Mouse (Mus musculus): Measurements from ENCODE around the gene Nrcam. TPM values are rescaled to one million over a fixed set of nuclear protein-coding genes. Genes with fewer than 3 reads are reported as not detected.

Nrcam gene
- polyA plus RNA-seq, 1 experiment from 2014 or later, result 1.5 TPM

- ATAC-seq (replicated peaks; ENCODE audit: extremely low read depth, insufficient read depth, low FRiP score), result no peak
- Histone ChIP-seq H3K9me3 (replicated peaks; ENCODE audit: control insufficient read depth, low read length) (no peaks in the 10 kb centered on the region), H3K9ac (ENCODE audit: low read length) (no peak overlapping the region), H3K27me3 (ENCODE audit: control insufficient read depth, insufficient read depth, low read length) (no peaks in the 10 kb centered on the region), H3K4me3 (ENCODE audit: low read length) (no peak overlapping the region), H3K27ac (ENCODE audit: low read length) (no peak overlapping the region), H3K4me2 (ENCODE audit: low read depth, low read length) (no peak overlapping the region), H3K4me1 (ENCODE audit: control insufficient read depth, insufficient read depth, low read length) (no peaks in the 10 kb centered on the region), H3K36me3 (ENCODE audit: control insufficient read depth, insufficient read depth) (no peaks in the 10 kb centered on the region)
- 54% methylated on average over 7 of the region's 7 CpGs for WGBS
These were observed 57.7 kb downstream of the Nrcam start for GRCm38 (mm10) chr12:44386398-44386797.

GRCm38 (mm10) chr12:44388220-44388619 lies 59.5 kb downstream of the Nrcam start:
- Histone ChIP-seq H3K4me2 (ENCODE audit: low read depth, low read length) (no peak overlapping the region), H3K9me3 (replicated peaks; ENCODE audit: control insufficient read depth, low read length) (no peaks in the 10 kb centered on the region), H3K4me3 (ENCODE audit: low read length) (no peak overlapping the region), H3K4me1 (ENCODE audit: control insufficient read depth, insufficient read depth, low read length) (no peaks in the 10 kb centered on the region), H3K9ac (ENCODE audit: low read length) (no peak overlapping the region), H3K27ac (ENCODE audit: low read length) (no peak overlapping the region), H3K27me3 (ENCODE audit: control insufficient read depth, insufficient read depth, low read length) (no peaks in the 10 kb centered on the region), H3K36me3 (ENCODE audit: control insufficient read depth, insufficient read depth) (no peaks in the 10 kb centered on the region)
- 47% methylated on average over 1 of the region's 1 CpGs for WGBS
- no peak for ATAC-seq (replicated peaks; ENCODE audit: extremely low read depth, insufficient read depth, low FRiP score)

GRCm38 (mm10) chr12:44390391-44391137 lies 61.9 kb downstream of the Nrcam start:
- H3K27me3 ChIP-seq (ENCODE audit: control insufficient read depth, insufficient read depth, low read length), result no peaks in the 10 kb centered on the region
- no peak for ATAC-seq (replicated peaks; ENCODE audit: extremely low read depth, insufficient read depth, low FRiP score)
- WGBS, result 74% methylated on average over 5 of the region's 5 CpGs
- no peak overlapping the region for H3K4me2 ChIP-seq (ENCODE audit: low read depth, low read length)
- H3K9me3 ChIP-seq (replicated peaks; ENCODE audit: control insufficient read depth, low read length), result no peaks in the 10 kb centered on the region
- no peak overlapping the region for H3K4me3 ChIP-seq (ENCODE audit: low read length)
- no peaks in the 10 kb centered on the region for H3K4me1 ChIP-seq (ENCODE audit: control insufficient read depth, insufficient read depth, low read length)
- no peak overlapping the region for H3K9ac ChIP-seq (ENCODE audit: low read length)
- no peak overlapping the region for H3K27ac ChIP-seq (ENCODE audit: low read length)
- H3K36me3 ChIP-seq (ENCODE audit: control insufficient read depth, insufficient read depth), result no peaks in the 10 kb centered on the region

GRCm38 (mm10) chr12:44394901-44395300 lies 66.2 kb downstream of the Nrcam start:
- H3K27ac ChIP-seq (ENCODE audit: low read length), result no peak overlapping the region
- no peaks in the 10 kb centered on the region for H3K36me3 ChIP-seq (ENCODE audit: control insufficient read depth, insufficient read depth)
- no peak for ATAC-seq (replicated peaks; ENCODE audit: extremely low read depth, insufficient read depth, low FRiP score)
- no peak overlapping the region for H3K4me3 ChIP-seq (ENCODE audit: low read length)
- no peak overlapping the region for H3K9ac ChIP-seq (ENCODE audit: low read length)
- no peaks in the 10 kb centered on the region for H3K4me1 ChIP-seq (ENCODE audit: control insufficient read depth, insufficient read depth, low read length)
- H3K4me2 ChIP-seq (ENCODE audit: low read depth, low read length), result no peak overlapping the region
- H3K9me3 ChIP-seq (replicated peaks; ENCODE audit: control insufficient read depth, low read length), result no peaks in the 10 kb centered on the region
- 63% methylated on average over 3 of the region's 3 CpGs for WGBS
- no peaks in the 10 kb centered on the region for H3K27me3 ChIP-seq (ENCODE audit: control insufficient read depth, insufficient read depth, low read length)

GRCm38 (mm10) chr12:44397782-44398181 lies 69.1 kb downstream of the Nrcam start:
- Histone ChIP-seq H3K36me3 (ENCODE audit: control insufficient read depth, insufficient read depth) (no peaks in the 10 kb centered on the region), H3K4me2 (ENCODE audit: low read depth, low read length) (no peak overlapping the region), H3K27ac (ENCODE audit: low read length) (no peak overlapping the region), H3K27me3 (ENCODE audit: control insufficient read depth, insufficient read depth, low read length) (no peaks in the 10 kb centered on the region), H3K9ac (ENCODE audit: low read length) (no peak overlapping the region), H3K9me3 (replicated peaks; ENCODE audit: control insufficient read depth, low read length) (no peaks in the 10 kb centered on the region), H3K4me3 (ENCODE audit: low read length) (no peak overlapping the region), H3K4me1 (ENCODE audit: control insufficient read depth, insufficient read depth, low read length) (no peaks in the 10 kb centered on the region)
- 55% methylated on average over 5 of the region's 5 CpGs for WGBS
- ATAC-seq (replicated peaks; ENCODE audit: extremely low read depth, insufficient read depth, low FRiP score), result no peak

- H3K4me3 ChIP-seq (ENCODE audit: low read length), result no peak overlapping the region
- no peak for ATAC-seq (replicated peaks; ENCODE audit: extremely low read depth, insufficient read depth, low FRiP score)
- no peak overlapping the region for H3K4me2 ChIP-seq (ENCODE audit: low read depth, low read length)
- no peaks in the 10 kb centered on the region for H3K9me3 ChIP-seq (replicated peaks; ENCODE audit: control insufficient read depth, low read length)
- H3K27ac ChIP-seq (ENCODE audit: low read length), result no peak overlapping the region
- H3K9ac ChIP-seq (ENCODE audit: low read length), result no peak overlapping the region
- H3K36me3 ChIP-seq (ENCODE audit: control insufficient read depth, insufficient read depth), result no peaks in the 10 kb centered on the region
- H3K4me1 ChIP-seq (ENCODE audit: control insufficient read depth, insufficient read depth, low read length), result no peaks in the 10 kb centered on the region
- WGBS, result 82% methylated on average over 1 of the region's 1 CpGs
- no peaks in the 10 kb centered on the region for H3K27me3 ChIP-seq (ENCODE audit: control insufficient read depth, insufficient read depth, low read length)
These were observed 73.4 kb downstream of the Nrcam start for GRCm38 (mm10) chr12:44402134-44402533.

GRCm38 (mm10) chr12:44403270-44403669 lies 74.6 kb downstream of the Nrcam start:
- no peaks in the 10 kb centered on the region for H3K4me1 ChIP-seq (ENCODE audit: control insufficient read depth, insufficient read depth, low read length)
- H3K4me3 ChIP-seq (ENCODE audit: low read length), result no peak overlapping the region
- 72% methylated on average over 1 of the region's 1 CpGs for WGBS
- no peak for ATAC-seq (replicated peaks; ENCODE audit: extremely low read depth, insufficient read depth, low FRiP score)
- H3K36me3 ChIP-seq (ENCODE audit: control insufficient read depth, insufficient read depth), result no peaks in the 10 kb centered on the region
- H3K27me3 ChIP-seq (ENCODE audit: control insufficient read depth, insufficient read depth, low read length), result no peaks in the 10 kb centered on the region
- H3K27ac ChIP-seq (ENCODE audit: low read length), result no peak overlapping the region
- H3K4me2 ChIP-seq (ENCODE audit: low read depth, low read length), result no peak overlapping the region
- no peak overlapping the region for H3K9ac ChIP-seq (ENCODE audit: low read length)
- H3K9me3 ChIP-seq (replicated peaks; ENCODE audit: control insufficient read depth, low read length), result no peaks in the 10 kb centered on the region

- ATAC-seq (replicated peaks; ENCODE audit: extremely low read depth, insufficient read depth, low FRiP score), result no peak
- no peaks in the 10 kb centered on the region for H3K9me3 ChIP-seq (replicated peaks; ENCODE audit: control insufficient read depth, low read length)
- 48% methylated on average over 3 of the region's 3 CpGs for WGBS
These were observed 75.2 kb downstream of the Nrcam start for GRCm38 (mm10) chr12:44403731-44404424.

GRCm38 (mm10) chr12:44409786-44410185 lies 81.1 kb downstream of the Nrcam start:
- Histone ChIP-seq H3K9me3 (replicated peaks; ENCODE audit: control insufficient read depth, low read length) (no peaks in the 10 kb centered on the region), H3K27ac (ENCODE audit: low read length) (no peak overlapping the region), H3K4me3 (ENCODE audit: low read length) (no peak overlapping the region), H3K27me3 (ENCODE audit: control insufficient read depth, insufficient read depth, low read length) (no peaks in the 10 kb centered on the region), H3K4me2 (ENCODE audit: low read depth, low read length) (no peak overlapping the region), H3K36me3 (ENCODE audit: control insufficient read depth, insufficient read depth) (no peaks in the 10 kb centered on the region), H3K4me1 (ENCODE audit: control insufficient read depth, insufficient read depth, low read length) (no peaks in the 10 kb centered on the region), H3K9ac (ENCODE audit: low read length) (no peak overlapping the region)
- 82% methylated on average over 4 of the region's 4 CpGs for WGBS
- ATAC-seq (replicated peaks; ENCODE audit: extremely low read depth, insufficient read depth, low FRiP score), result no peak

More at GRCm38 (mm10) chr12:44403731-44404424, 75.2 kb downstream of the Nrcam start:
- no peaks in the 10 kb centered on the region for H3K27me3 ChIP-seq (ENCODE audit: control insufficient read depth, insufficient read depth, low read length)
- no peaks in the 10 kb centered on the region for H3K4me1 ChIP-seq (ENCODE audit: control insufficient read depth, insufficient read depth, low read length)
- H3K4me3 ChIP-seq (ENCODE audit: low read length), result no peak overlapping the region
- no peaks in the 10 kb centered on the region for H3K36me3 ChIP-seq (ENCODE audit: control insufficient read depth, insufficient read depth)
- no peak overlapping the region for H3K27ac ChIP-seq (ENCODE audit: low read length)
- H3K9ac ChIP-seq (ENCODE audit: low read length), result no peak overlapping the region
- no peak overlapping the region for H3K4me2 ChIP-seq (ENCODE audit: low read depth, low read length)
